Mouse (Mus musculus) CH12.LX (cell line): ENCODE measurements around the gene Kank4. TPM values are rescaled to one million over a fixed set of nuclear protein-coding genes. Genes with fewer than 3 reads are reported as not detected.

Experiments
- DNase-seq: peaks from one replicate; pipeline ENCODE4 v3.0.0-alpha.2; 2013; ENCODE audit errors: extremely low read depth
- H3K27ac ChIP-seq: 2 replicates; pipeline ENCODE4 v1.5.1; 2012; ENCODE audit warnings: low read depth, mild to moderate bottlenecking, control low read depth, moderate library complexity; ENCODE audit not compliant: insufficient read depth
- H3K27me3 ChIP-seq: replicated peaks from 2 replicates; pipeline ENCODE3; 2012; ENCODE audit warnings: inconsistent platforms
- H3K36me3 ChIP-seq, 2 experiments: replicated peaks in 1 of 2; 2 replicates each; pipeline versions ENCODE3 to v1.6.1; 2012; ENCODE audit warnings: inconsistent platforms in 1 of 2, low read length in 1 of 2, mild to moderate bottlenecking in 1 of 2, mixed read lengths in 1 of 2, moderate library complexity in 1 of 2; ENCODE audit not compliant: control insufficient read depth in 1 of 2, insufficient read depth in 1 of 2
- H3K4me1 ChIP-seq, 2 experiments: 2 replicates each; pipeline ENCODE4 v1.6.1; 2012; ENCODE audit warnings: inconsistent platforms in 1 of 2, moderate library complexity in 1 of 2; ENCODE audit not compliant: insufficient read depth in 2 of 2, control insufficient read depth in 1 of 2
- H3K4me2 ChIP-seq: 2 replicates; pipeline ENCODE4 v1.6.1; 2012; ENCODE audit warnings: low read depth, mild to moderate bottlenecking, control low read depth; ENCODE audit not compliant: poor library complexity, insufficient read depth, severe bottlenecking
- H3K4me3 ChIP-seq, 3 experiments: fragments of 150-350 bp in 1 of 3; sonication (generic) in 1 of 3; replicated peaks in 1 of 3; 2 replicates each; pipeline versions ENCODE3 to v1.5.1; 2011 to 2012; ENCODE audit warnings: low read depth in 2 of 3, low read length in 2 of 3, mild to moderate bottlenecking in 2 of 3, moderate library complexity in 2 of 3, control low read depth in 1 of 3, improper control_type of control experiment in 1 of 3, inconsistent platforms in 1 of 3, mixed read lengths in 1 of 3; ENCODE audit not compliant: poor library complexity in 1 of 3
- H3K79me2 ChIP-seq: replicated peaks from 2 replicates; pipeline ENCODE4 v1.6.1; 2012; ENCODE audit warnings: mild to moderate bottlenecking, moderate library complexity; ENCODE audit not compliant: control insufficient read depth, poor library complexity, insufficient read depth, severe bottlenecking; ENCODE audit errors: extremely low read depth
- H3K9ac ChIP-seq: 2 replicates; pipeline ENCODE4 v1.6.1; 2012; ENCODE audit warnings: low read depth, mild to moderate bottlenecking, control low read depth, moderate library complexity; ENCODE audit not compliant: insufficient read depth
- H3K9me3 ChIP-seq: replicated peaks from 2 replicates; pipeline ENCODE3; 2012; ENCODE audit warnings: low read length, inconsistent platforms, mixed read lengths
- BHLHE40 ChIP-seq: IDR thresholded peaks from 2 replicates; pipeline ENCODE4 v1.6.1; 2011; ENCODE audit warnings: mild to moderate bottlenecking, low read depth, low read length, improper control_type of control experiment
- CHD1 ChIP-seq: IDR thresholded peaks from 2 replicates; pipeline ENCODE4 v1.6.1; 2012; ENCODE audit warnings: low read depth, low read length, improper control_type of control experiment, inconsistent platforms
- CHD2 ChIP-seq: IDR thresholded peaks from 2 replicates; pipeline ENCODE4 v1.6.1; 2011; ENCODE audit warnings: low read length, improper control_type of control experiment
- E2F4 ChIP-seq: IDR thresholded peaks from 2 replicates; pipeline ENCODE4 v1.6.1; 2011; ENCODE audit warnings: low read depth, low read length, improper control_type of control experiment; ENCODE audit not compliant: insufficient replicate concordance
- ELF1 ChIP-seq: IDR thresholded peaks from 2 replicates; pipeline ENCODE4 v1.6.1; 2014; ENCODE audit warnings: low read depth, mild to moderate bottlenecking, inconsistent platforms, low read length, improper control_type of control experiment
- ETS1 ChIP-seq: conservative IDR thresholded peaks from 2 replicates; pipeline ENCODE4 v1.6.1; 2012; ENCODE audit warnings: low read depth, mild to moderate bottlenecking, inconsistent platforms, low read length, improper control_type of control experiment, moderate library complexity
- HCFC1 ChIP-seq: IDR thresholded peaks from 2 replicates; pipeline ENCODE4 v1.6.1; 2012; ENCODE audit warnings: low read depth, mild to moderate bottlenecking, inconsistent platforms, low read length, improper control_type of control experiment
- IRF4 ChIP-seq: IDR thresholded peaks from 2 replicates; pipeline ENCODE4 v1.6.1; 2014; ENCODE audit warnings: low read depth, mild to moderate bottlenecking, inconsistent platforms, low read length, improper control_type of control experiment
- JUND ChIP-seq: conservative IDR thresholded peaks from 2 replicates; pipeline ENCODE4 v1.6.1; 2011; ENCODE audit warnings: low read depth, low read length, improper control_type of control experiment
- KAT2A ChIP-seq: IDR thresholded peaks from 2 replicates; pipeline ENCODE4 v1.6.1; 2012; ENCODE audit warnings: low read length, improper control_type of control experiment, inconsistent platforms; ENCODE audit not compliant: insufficient replicate concordance
- MAFK ChIP-seq: IDR thresholded peaks from 2 replicates; pipeline ENCODE4 v1.6.1; 2011; ENCODE audit warnings: low read length, improper control_type of control experiment; ENCODE audit not compliant: insufficient replicate concordance
- MXI1 ChIP-seq: IDR thresholded peaks from 2 replicates; pipeline ENCODE4 v1.6.1; 2011; ENCODE audit warnings: mild to moderate bottlenecking, low read depth, low read length, improper control_type of control experiment
- MYC ChIP-seq: IDR thresholded peaks from 2 replicates; pipeline ENCODE4 v1.6.1; 2011; ENCODE audit warnings: low read depth, mild to moderate bottlenecking, improper control_type of control experiment, low read length
- NELFE ChIP-seq: IDR thresholded peaks from 2 replicates; pipeline ENCODE4 v1.6.1; 2011; ENCODE audit warnings: low read depth, low read length, improper control_type of control experiment
- NRF1 ChIP-seq: IDR thresholded peaks from 2 replicates; pipeline ENCODE4 v1.6.1; 2014; ENCODE audit warnings: low read depth, mild to moderate bottlenecking, inconsistent platforms, low read length, improper control_type of control experiment, moderate library complexity
- PAX5 ChIP-seq: IDR thresholded peaks from 2 replicates; pipeline ENCODE4 v1.6.1; 2012; ENCODE audit warnings: low read length, inconsistent platforms, mixed read lengths
- POLR2AphosphoS2 ChIP-seq: IDR thresholded peaks from 2 replicates; pipeline ENCODE4 v1.6.1; 2011; ENCODE audit warnings: low read depth, low read length, improper control_type of control experiment
- RAD21 ChIP-seq: IDR thresholded peaks from 2 replicates; pipeline ENCODE4 v1.6.1; 2011; ENCODE audit warnings: low read depth, mild to moderate bottlenecking, low read length, improper control_type of control experiment, moderate library complexity
- RCOR1 ChIP-seq: conservative IDR thresholded peaks from 2 replicates; pipeline ENCODE4 v1.6.1; 2012; ENCODE audit warnings: low read depth, mild to moderate bottlenecking, inconsistent platforms, low read length, improper control_type of control experiment
- SIN3A ChIP-seq: IDR thresholded peaks from 2 replicates; pipeline ENCODE4 v1.6.1; 2012; ENCODE audit warnings: low read length, improper control_type of control experiment, inconsistent platforms
- SMC3 ChIP-seq: IDR thresholded peaks from 2 replicates; pipeline ENCODE4 v1.6.1; 2011; ENCODE audit warnings: low read depth, low read length, improper control_type of control experiment
- TBP ChIP-seq: conservative IDR thresholded peaks from 2 replicates; pipeline ENCODE4 v1.6.1; 2011; ENCODE audit warnings: low read depth, low read length, improper control_type of control experiment
- USF1 ChIP-seq: IDR thresholded peaks from 2 replicates; pipeline ENCODE4 v1.6.1; 2014; ENCODE audit warnings: low read depth, mild to moderate bottlenecking, inconsistent platforms, low read length, improper control_type of control experiment
- ZKSCAN1 ChIP-seq: IDR thresholded peaks from 2 replicates; pipeline ENCODE4 v1.6.1; 2012; ENCODE audit warnings: low read depth, inconsistent platforms, low read length, improper control_type of control experiment, borderline replicate concordance
- ZMIZ1 ChIP-seq: IDR thresholded peaks from 2 replicates; pipeline ENCODE4 v1.6.1; 2012; ENCODE audit warnings: low read depth, mild to moderate bottlenecking, inconsistent platforms, low read length, improper control_type of control experiment
- dilution Hi-C: fragments of 300-500 bp; cut with MboI; formaldehyde crosslinking; loops from 2 replicates; pipeline ENCODE4 v1.14.3; 2020; ENCODE audit warnings: low sequenced_read_pairs; ENCODE audit not compliant: extremely low pct_unique_long_range_greater_than_20kb, extremely low pct_ligation_motif_present
- in situ Hi-C: fragments of 300-500 bp; cut with MboI; formaldehyde crosslinking; loops from 3 replicates; pipeline ENCODE4 v1.14.3; 2019; ENCODE audit warnings: low sequenced_read_pairs, low pct_ligation_motif_present, low pct_unique_long_range_greater_than_20kb, mixed read lengths
- polyA plus RNA-seq: library from polyadenylated mRNA; unstranded; fragments of >175 nt; gene quantifications from 2 replicates; pipeline ENCODE4 v1.2.1, GENCODE M21; 2012; ENCODE audit warnings: low read depth; ENCODE audit not compliant: insufficient read length
- total RNA-seq, 2 experiments: library from RNA; depleted of rRNA; stranded (reverse); fragments of 300-350 nt in 1 of 2; fragments of >200 nt in 1 of 2; gene quantifications; 2 replicates each; pipeline ENCODE4 v1.2.3; 2012 to 2014

Gene Kank4
- total and polyA plus RNA-seq, 3 experiments: not detected

DNA sequence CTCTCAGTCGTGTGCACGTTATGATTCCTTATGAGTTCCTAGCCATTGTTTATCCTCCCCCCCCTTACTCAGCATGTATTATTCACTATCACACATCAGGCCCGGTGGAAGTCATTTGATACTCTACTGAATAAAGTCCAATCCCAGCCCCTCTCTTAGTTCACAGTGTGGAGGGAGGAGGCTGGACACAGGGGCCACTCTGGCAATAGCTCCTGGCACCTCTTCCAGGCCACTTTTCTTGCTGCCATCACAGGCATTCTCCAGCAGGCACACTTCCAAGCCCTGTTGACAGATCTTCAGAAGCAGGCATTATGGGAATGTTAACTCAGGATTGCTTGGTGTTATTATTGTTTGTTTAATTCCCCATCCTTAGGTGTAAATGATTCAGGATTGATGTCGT is 17.4 kb upstream of the Kank4 start:
- TF ChIP-seq NELFE (no peak), E2F4 (no peak), MAFK (no peak), HCFC1 (no peak), PAX5 (no peak), BHLHE40 (no peak), ELF1 (no peak), TBP (no peak), RAD21 (no peak), SIN3A (no peak), RCOR1 (no peak), IRF4 (no peak), NRF1 (no peak), ETS1 (no peak), POLR2AphosphoS2 (no peak), CHD2 (no peak), MXI1 (no peak), SMC3 (no peak), KAT2A (no peak), ZMIZ1 (no peak)
- dilution Hi-C loops (no loop called here), in situ Hi-C loops (no loop called here)

DNA sequence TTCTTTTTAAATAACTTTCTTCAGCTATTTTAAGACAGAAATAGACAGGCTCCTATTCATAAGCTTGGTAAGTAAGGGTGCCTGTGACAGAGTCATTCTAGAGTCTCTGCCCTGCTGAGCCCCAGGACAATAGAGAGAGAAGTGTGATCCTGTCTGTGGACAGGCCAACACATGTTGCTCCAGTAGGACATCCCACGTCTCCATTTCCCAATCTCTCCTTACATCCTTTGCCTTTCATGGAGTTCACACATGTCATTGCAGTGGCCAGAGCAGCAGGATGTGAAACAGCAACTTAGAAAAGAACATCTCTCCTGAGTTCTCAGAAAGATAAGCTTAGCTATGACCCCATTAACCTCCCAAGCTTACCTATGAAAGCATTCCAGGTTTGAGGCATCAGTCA is 14.4 kb upstream of the Kank4 start:
- no peaks in the 10 kb centered on the region for H3K27me3 ChIP-seq
- H3K36me3 ChIP-seq: no peaks in the 10 kb centered on the region
- no peaks in the 10 kb centered on the region for H3K79me2 ChIP-seq
- DNase-seq: no peak
- H3K4me3 ChIP-seq: no peak overlapping the region
- no peak for TF ChIP-seq BHLHE40
- no peak for TF ChIP-seq ELF1
- no peak for TF ChIP-seq TBP
- no peak for TF ChIP-seq USF1
- TF ChIP-seq JUND: no peak
- no peak for TF ChIP-seq CHD1
- no peak for TF ChIP-seq MAFK
- TF ChIP-seq ZMIZ1: no peak
- TF ChIP-seq MYC: no peak
- TF ChIP-seq ZKSCAN1: no peak
- no peak for TF ChIP-seq IRF4
- H3K4me2 ChIP-seq: no peak overlapping the region
- H3K27ac ChIP-seq: no peak overlapping the region
- H3K9ac ChIP-seq: no peak overlapping the region
- in situ Hi-C loops (no loop called here), dilution Hi-C loops (no loop called here)
- no peaks in the 10 kb centered on the region for H3K4me1 ChIP-seq
- H3K9me3 ChIP-seq: peaks cover 82% of the 10 kb centered on the region

More for the DNA sequence above, 17.4 kb upstream of the Kank4 start:
- DNase-seq: no peak
- H3K4me3 ChIP-seq: no peak overlapping the region
- H3K4me1 ChIP-seq: no peaks in the 10 kb centered on the region
- H3K9me3 ChIP-seq: peaks cover 75% of the 10 kb centered on the region
- H3K4me2 ChIP-seq: no peak overlapping the region
- no peaks in the 10 kb centered on the region for H3K27me3 ChIP-seq
- no peaks in the 10 kb centered on the region for H3K36me3 ChIP-seq
- H3K9ac ChIP-seq: no peak overlapping the region
- H3K79me2 ChIP-seq: no peaks in the 10 kb centered on the region
- no peak overlapping the region for H3K27ac ChIP-seq
